Mouse (Mus musculus) ES-E14 (cell line): ENCODE measurements around the gene Atg2a. TPM values are rescaled to one million over a fixed set of nuclear protein-coding genes. Genes with fewer than 3 reads are reported as not detected.
A peak's percentile ranks its signal among the peaks of the same experiment; 100 is the strongest.

Source experiments
- DNase-seq: peaks from one replicate; pipeline ENCODE4 v3.0.0-alpha.2; 2013; ENCODE audit warnings: low read depth, low spot score
- H3K27ac ChIP-seq: 2 replicates; pipeline ENCODE4 v1.5.1; 2012; ENCODE audit warnings: low read depth, mild to moderate bottlenecking, low read length, moderate library complexity, mixed read lengths; ENCODE audit not compliant: poor library complexity, insufficient read depth, severe bottlenecking
- H3K36me3 ChIP-seq: 2 replicates; pipeline ENCODE4 v1.6.1; 2012; ENCODE audit warnings: mild to moderate bottlenecking, low read length, moderate library complexity, mixed read lengths; ENCODE audit not compliant: control insufficient read depth, poor library complexity, insufficient read depth, severe bottlenecking
- H3K4me1 ChIP-seq, 2 experiments: fragments of 150-350 bp in 1 of 2; sonication (generic) in 1 of 2; 2 replicates each; pipeline ENCODE4 v1.6.1; 2012; ENCODE audit warnings: low read length in 2 of 2, mild to moderate bottlenecking in 1 of 2, mixed read lengths in 1 of 2; ENCODE audit not compliant: control insufficient read depth in 2 of 2, insufficient read depth in 2 of 2, poor library complexity in 1 of 2
- H3K4me3 ChIP-seq, 2 experiments: fragments of 150-350 bp in 1 of 2; sonication (generic) in 1 of 2; 2 replicates each; pipeline ENCODE4 v1.5.1; 2012; ENCODE audit warnings: low read length in 2 of 2, low read depth in 1 of 2, mild to moderate bottlenecking in 1 of 2, mixed read lengths in 1 of 2; ENCODE audit not compliant: insufficient read depth in 1 of 2, poor library complexity in 1 of 2, severe bottlenecking in 1 of 2
- H3K9ac ChIP-seq: 2 replicates; pipeline ENCODE4 v1.6.1; 2012; ENCODE audit warnings: low read depth, mild to moderate bottlenecking, low read length, mixed read lengths; ENCODE audit not compliant: poor library complexity, insufficient read depth, severe bottlenecking
- H3K9me3 ChIP-seq: fragments of 150-350 bp; sonication (generic); 2 replicates; pipeline ENCODE4 v1.6.1; 2012; ENCODE audit warnings: low read depth, mild to moderate bottlenecking, low read length; ENCODE audit not compliant: control insufficient read depth, insufficient read depth
- CHD2 ChIP-seq: IDR thresholded peaks from 2 replicates; pipeline ENCODE4 v1.6.1; 2014; ENCODE audit warnings: mild to moderate bottlenecking, low read depth, low read length, inconsistent platforms
- HCFC1 ChIP-seq: IDR thresholded peaks from 2 replicates; pipeline ENCODE4 v1.6.1; 2012; ENCODE audit warnings: low read length, inconsistent platforms, borderline replicate concordance; ENCODE audit not compliant: insufficient read depth
- MAFK ChIP-seq: IDR thresholded peaks from 2 replicates; pipeline ENCODE4 v1.6.1; 2014; ENCODE audit warnings: mild to moderate bottlenecking, low read depth, low read length, inconsistent platforms; ENCODE audit not compliant: insufficient read depth
- ZC3H11A ChIP-seq: IDR thresholded peaks from 2 replicates; pipeline ENCODE4 v1.6.1; 2012; ENCODE audit warnings: low read depth, mild to moderate bottlenecking, inconsistent platforms, low read length, borderline replicate concordance
- ZNF384 ChIP-seq: IDR thresholded peaks from 2 replicates; pipeline ENCODE4 v1.6.1; 2012; ENCODE audit warnings: low read depth, low read length, inconsistent platforms
- in situ Hi-C, 2 experiments: fragments of 600-800 bp; cut with MboI; formaldehyde crosslinking; loops; one replicate each; pipeline ENCODE4 v1.15.1; 2025; ENCODE audit warnings: low sequenced_read_pairs in 2 of 2, inconsistent platforms in 1 of 2; ENCODE audit not compliant: unreplicated experiment in 2 of 2
- total RNA-seq: library from RNA; depleted of rRNA; stranded (reverse); fragments of 300-350 nt; gene quantifications from 2 replicates; pipeline ENCODE4 v1.2.3, GENCODE M21; 2012

Gene Atg2a
- total RNA-seq, 1 experiment, result 31.8 TPM

GRCm38 (mm10) chr19:6268170-6268528 lies 26.7 kb downstream of the Atg2a start:
- no peaks in the 10 kb centered on the region for H3K36me3 ChIP-seq
- in situ Hi-C loops, result no loop called here
- H3K9me3 ChIP-seq, result no peaks in the 10 kb centered on the region
- DNase-seq, result peak; percentile 96
- no peak overlapping the region for H3K27ac ChIP-seq
- no peak overlapping the region for H3K4me3 ChIP-seq
- peaks cover 16 to 37% of the 10 kb centered on the region in 2 experiments for H3K4me1 ChIP-seq
- H3K9ac ChIP-seq, result no peak overlapping the region
- TF ChIP-seq CHD2 (no peak), MAFK (no peak), HCFC1 (no peak), ZNF384 (no peak), ZC3H11A (peak; percentile 66; the same call in 1 of the 2 replicates)

GRCm38 (mm10) chr19:6268670-6269132 lies 27.2 kb downstream of the Atg2a start:
- Histone ChIP-seq H3K9me3 (no peaks in the 10 kb centered on the region), H3K36me3 (no peaks in the 10 kb centered on the region), H3K27ac (no peak overlapping the region), H3K4me3 (no peak overlapping the region), H3K4me1 (peaks cover 16 to 37% of the 10 kb centered on the region in 2 experiments), H3K9ac (no peak overlapping the region)
- DNase-seq, result no peak
- in situ Hi-C loops, result no loop called here
- TF ChIP-seq CHD2, result no peak

- in situ Hi-C loops, result no loop called here
- TF ChIP-seq CHD2, result no peak
- no peak for TF ChIP-seq MAFK
- TF ChIP-seq ZNF384, result no peak
- TF ChIP-seq HCFC1, result no peak
- TF ChIP-seq ZC3H11A, result no peak
These were observed 28.5 kb downstream of the Atg2a start for GRCm38 (mm10) chr19:6269798-6270475.

DNA sequence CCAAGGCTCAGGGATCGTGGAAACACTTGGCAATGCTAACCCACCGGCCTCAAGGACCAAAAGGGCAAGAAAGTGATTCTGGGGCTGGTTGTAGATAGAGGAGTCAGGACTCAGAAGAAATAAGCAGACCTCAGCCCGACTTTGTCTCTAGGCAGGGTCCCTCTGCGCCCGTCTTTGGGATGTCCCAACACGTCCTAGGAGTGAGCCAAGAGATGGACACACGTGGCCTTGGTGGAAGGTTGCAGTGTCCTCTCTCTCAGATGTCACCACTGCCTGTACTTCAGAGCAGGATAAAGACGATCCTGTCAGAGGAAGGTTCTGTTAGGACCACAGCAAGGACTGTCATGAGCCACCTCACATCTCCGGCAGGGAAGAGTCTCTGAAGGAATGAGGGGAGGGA lies 29.2 kb downstream of the Atg2a start:
- DNase-seq, result no peak
- H3K27ac ChIP-seq, result peak overlapping the region; percentile 93
- no peaks in the 10 kb centered on the region for H3K9me3 ChIP-seq
- H3K4me3 ChIP-seq, result no peak overlapping the region
- no peaks in the 10 kb centered on the region for H3K36me3 ChIP-seq
- in situ Hi-C loops, result no loop called here
- H3K4me1 ChIP-seq, result peaks cover 19 to 23% of the 10 kb centered on the region in 2 experiments
- TF ChIP-seq HCFC1, result no peak
- no peak for TF ChIP-seq ZC3H11A
- no peak for TF ChIP-seq ZNF384
- no peak for TF ChIP-seq CHD2
- TF ChIP-seq MAFK, result no peak
- no peak overlapping the region; the same call in 1 of the 2 replicates for H3K9ac ChIP-seq

More at GRCm38 (mm10) chr19:6269798-6270475, 28.5 kb downstream of the Atg2a start:
- Histone ChIP-seq H3K9ac (peak overlapping the region; percentile 60; the same call in 1 of the 2 replicates), H3K36me3 (no peaks in the 10 kb centered on the region), H3K27ac (peak overlapping the region; percentile 93), H3K4me3 (no peak overlapping the region; a peak in 1 of 4 replicates), H3K4me1 (peaks cover 16 to 26% of the 10 kb centered on the region in 2 experiments), H3K9me3 (no peaks in the 10 kb centered on the region)
- peak; percentile 39 for DNase-seq
